In genomic region chr3:138605132-138605531, GRCm38 (mm10) we compare ENCODE assay signal across 27 mouse cellular contexts.
DNase-seq lines count a peak whose midpoint lies in the region; ATAC-seq and TF ChIP-seq lines count a peak whose summit lies in the region.
"Had no signal": no experiment of that assay in that cellular context is flagged by ENCODE, and none has a peak within 500 bp of the region (broad histone marks: within the 10 kb centered on the region; RNA-seq: fewer than 3 reads in every experiment).

No protein-coding gene starts in this region.

- peak overlapping the region; percentile 27; the same call in 1 of the 2 replicates for H3K4me2 ChIP-seq in kidney, embryonic 15.5 days
- peak overlapping the region; percentile 36 for H3K4me2 ChIP-seq in lung, postnatal 0 days (replicated peaks; ENCODE audit: low read depth, low read length)
- 0 out of 2 replicates have a peak overlapping the region, but pooled peaks have one; percentile 9 for H3K4me2 ChIP-seq in embryonic facial prominence, embryonic 15.5 days (replicated peaks)
- no peak overlapping the region for H3K4me2 ChIP-seq in heart, embryonic 11.5 days
- H3K4me2 ChIP-seq: embryonic facial prominence, embryonic 12.5 days; forebrain, embryonic 13.5 days; heart, embryonic 12.5 days; intestine, embryonic 15.5 days; liver, embryonic 15.5 days; midbrain, embryonic 12.5 days had no signal

- TF ChIP-seq CTCF in lung, postnatal 0 days (IDR thresholded peaks at IDR 0.05): no peak

- H3K36me3 ChIP-seq in kidney, embryonic 15.5 days: no peaks in the 10 kb centered on the region
- H3K36me3 ChIP-seq in lung, postnatal 0 days (ENCODE audit: insufficient read depth, low read length): no peaks in the 10 kb centered on the region
- no peaks in the 10 kb centered on the region for H3K36me3 ChIP-seq in embryonic facial prominence, embryonic 15.5 days
- H3K36me3 ChIP-seq in heart, embryonic 11.5 days (ENCODE audit: control insufficient read depth, insufficient read depth, low read length): no peaks in the 10 kb centered on the region
- H3K36me3 ChIP-seq: embryonic facial prominence, embryonic 12.5 days; heart, embryonic 12.5 days; hindbrain, embryonic 10.5 days; intestine, embryonic 15.5 days; limb, embryonic 10.5 days; liver, embryonic 15.5 days; midbrain, embryonic 12.5 days had no signal

- 38% methylated on average over 8 of the region's 8 CpGs for WGBS in kidney, embryonic 15.5 days
- 26% methylated on average over 8 of the region's 8 CpGs for WGBS in lung, postnatal 0 days
- WGBS in embryonic facial prominence, embryonic 15.5 days: 45% methylated on average over 8 of the region's 8 CpGs
- 65% methylated on average over 8 of the region's 8 CpGs for WGBS in heart, embryonic 11.5 days (ENCODE audit: insufficient replicate concordance)

- H3K4me1 ChIP-seq in kidney, embryonic 15.5 days: peaks cover 9% of the 10 kb centered on the region
- no peaks in the 10 kb centered on the region for H3K4me1 ChIP-seq in lung, postnatal 0 days (ENCODE audit: insufficient read depth, low read depth, low read length)
- no peaks in the 10 kb centered on the region for H3K4me1 ChIP-seq in embryonic facial prominence, embryonic 15.5 days
- H3K4me1 ChIP-seq in heart, embryonic 11.5 days (ENCODE audit: control insufficient read depth, insufficient read depth, low read length): 0 out of 2 replicates have a peak, but pooled peaks cover 4% of the 10 kb centered on the region
- H3K4me1 ChIP-seq: embryonic facial prominence, embryonic 12.5 days; forebrain, embryonic 13.5 days; liver, embryonic 15.5 days; midbrain, embryonic 12.5 days had no signal

- H3K4me3 ChIP-seq in kidney, embryonic 15.5 days (replicated peaks): no peak overlapping the region
- no peak overlapping the region for H3K4me3 ChIP-seq in lung, postnatal 0 days (ENCODE audit: low read depth, low read length)
- H3K4me3 ChIP-seq in embryonic facial prominence, embryonic 15.5 days (replicated peaks): no peak overlapping the region
- no peak overlapping the region for H3K4me3 ChIP-seq in heart, embryonic 11.5 days (ENCODE audit: low read depth, low read length)
- H3K4me3 ChIP-seq: embryonic facial prominence, embryonic 12.5 days; forebrain, embryonic 13.5 days; heart, embryonic 12.5 days; hindbrain, embryonic 10.5 days; intestine, embryonic 15.5 days; limb, embryonic 10.5 days; liver, embryonic 15.5 days; midbrain, embryonic 12.5 days had no signal

- H3K27ac ChIP-seq in kidney, embryonic 15.5 days: no peak overlapping the region; the same call in 1 of the 2 replicates
- no peak overlapping the region for H3K27ac ChIP-seq in lung, postnatal 0 days (ENCODE audit: low read length)
- H3K27ac ChIP-seq in embryonic facial prominence, embryonic 15.5 days (replicated peaks): no peak overlapping the region
- no peak overlapping the region for H3K27ac ChIP-seq in heart, embryonic 11.5 days (ENCODE audit: low read depth, low read length)
- H3K27ac ChIP-seq: embryonic facial prominence, embryonic 12.5 days; forebrain, embryonic 13.5 days; hindbrain, embryonic 10.5 days; intestine, embryonic 15.5 days; limb, embryonic 10.5 days; liver, embryonic 15.5 days; midbrain, embryonic 12.5 days had no signal

- no peaks in the 10 kb centered on the region for H3K27me3 ChIP-seq in kidney, embryonic 15.5 days
- no peaks in the 10 kb centered on the region for H3K27me3 ChIP-seq in lung, postnatal 0 days (replicated peaks; ENCODE audit: insufficient read depth, low read length)
- H3K27me3 ChIP-seq in embryonic facial prominence, embryonic 15.5 days: no peaks in the 10 kb centered on the region
- no peaks in the 10 kb centered on the region for H3K27me3 ChIP-seq in heart, embryonic 11.5 days (ENCODE audit: control insufficient read depth, insufficient read depth, low read length)
- H3K27me3 ChIP-seq: embryonic facial prominence, embryonic 12.5 days; forebrain, embryonic 13.5 days; intestine, embryonic 15.5 days; midbrain, embryonic 12.5 days had no signal

- H3K9ac ChIP-seq in kidney, embryonic 15.5 days: no peak overlapping the region
- H3K9ac ChIP-seq in lung, postnatal 0 days (replicated peaks; ENCODE audit: low read depth): no peak overlapping the region
- H3K9ac ChIP-seq in embryonic facial prominence, embryonic 15.5 days: no peak overlapping the region
- no peak overlapping the region for H3K9ac ChIP-seq in heart, embryonic 11.5 days (ENCODE audit: low read depth, low read length)
- H3K9ac ChIP-seq: embryonic facial prominence, embryonic 12.5 days; forebrain, embryonic 13.5 days; heart, embryonic 12.5 days; intestine, embryonic 15.5 days; liver, embryonic 15.5 days; midbrain, embryonic 12.5 days had no signal

- no peak for TF ChIP-seq EP300 in lung, postnatal 0 days (IDR thresholded peaks at IDR 0.05)

- no peak for ATAC-seq in kidney, embryonic 15.5 days (replicated peaks; ENCODE audit: low FRiP score)
- no peak for ATAC-seq in lung, postnatal 0 days
- ATAC-seq in embryonic facial prominence, embryonic 15.5 days (ENCODE audit: insufficient number of reproducible peaks, low FRiP score, low TSS enrichment, low read depth): 0 out of 2 replicates have a peak, but pooled peaks have one; percentile 4
- ATAC-seq in heart, embryonic 11.5 days (replicated peaks; ENCODE audit: insufficient number of reproducible peaks, low FRiP score, low TSS enrichment): no peak
- ATAC-seq: activated CD4-positive, CD25-positive, alpha-beta regulatory T cell, adult 4 months; forebrain, embryonic 13.5 days; hindbrain, embryonic 16.5 days; intestine, embryonic 15.5 days had no signal

- no peak for DNase-seq in kidney, postnatal 25 days
- DNase-seq in lung, postnatal 0 days (ENCODE audit: low spot score): peak; percentile 8
- no peak for DNase-seq in lung, postnatal 4 days
- no peak for DNase-seq in right cerebral cortex, postnatal 36 days (ENCODE audit: low spot score in 2 of 2)
- DNase-seq: adrenal gland, postnatal 14 days; cerebellum, adult 11 months; cerebellum, adult 9-11 months; gastrocnemius, postnatal 14 days; heart, adult 11 months; heart, postnatal 10 days; kidney, adult 9 months; liver; spleen, adult 18-20 months; thymus, postnatal 14 days had no signal

- no peaks in the 10 kb centered on the region for H3K9me3 ChIP-seq in kidney, embryonic 15.5 days (replicated peaks)
- no peaks in the 10 kb centered on the region for H3K9me3 ChIP-seq in lung, postnatal 0 days (ENCODE audit: low read length)
- no peaks in the 10 kb centered on the region for H3K9me3 ChIP-seq in embryonic facial prominence, embryonic 15.5 days (replicated peaks)
- no peaks in the 10 kb centered on the region for H3K9me3 ChIP-seq in heart, embryonic 11.5 days (replicated peaks; ENCODE audit: control insufficient read depth, low read length)
- H3K9me3 ChIP-seq: embryonic facial prominence, embryonic 12.5 days; forebrain, embryonic 13.5 days; heart, embryonic 12.5 days; hindbrain, embryonic 10.5 days; intestine, embryonic 15.5 days; limb, embryonic 10.5 days; liver, embryonic 15.5 days; midbrain, embryonic 12.5 days had no signal
